Mouse (Mus musculus) erythroblast, embryonic 14.5 days (primary cell): Measurements from ENCODE around the gene Pigv.

ENCODE experiments used
- GATA1 ChIP-seq: IDR thresholded peaks from 2 replicates; pipeline ENCODE4 v1.6.1; 2012; ENCODE audit warnings: low read length, inconsistent platforms, mixed read lengths
- TAL1 ChIP-seq: IDR thresholded peaks from 3 replicates; pipeline ENCODE4 v1.6.1; 2012; ENCODE audit warnings: low read length, inconsistent platforms, mixed read lengths

- TF ChIP-seq GATA1, result no peak
- TF ChIP-seq TAL1, result no peak
Measured at GRCm38 (mm10) chr4:133626221-133626620, 46.2 kb downstream of the Pigv start.
